Mouse (Mus musculus) bone marrow macrophage, adult 2 months (primary cell): ENCODE measurements around the gene Gm45140. TPM values are rescaled to one million over a fixed set of nuclear protein-coding genes. Genes with fewer than 3 reads are reported as not detected.

ENCODE experiments used
- H3K27ac ChIP-seq: 2 replicates; pipeline ENCODE4 v1.5.1; 2012; ENCODE audit warnings: low read depth, low read length; ENCODE audit not compliant: insufficient read depth
- H3K4me1 ChIP-seq: 2 replicates; pipeline ENCODE4 v1.6.1; 2012; ENCODE audit warnings: low read length; ENCODE audit not compliant: control insufficient read depth, insufficient read depth
- H3K4me3 ChIP-seq: 2 replicates; pipeline ENCODE4 v1.5.1; 2012; ENCODE audit warnings: mild to moderate bottlenecking, low read length, moderate library complexity; ENCODE audit not compliant: insufficient read depth
- CTCF ChIP-seq: IDR thresholded peaks from 2 replicates; pipeline ENCODE4 v1.5.1; 2012; ENCODE audit warnings: low read depth, mild to moderate bottlenecking, low read length, moderate library complexity
- POLR2A ChIP-seq: IDR thresholded peaks from 2 replicates; pipeline ENCODE4 v1.6.1; 2012; ENCODE audit warnings: mild to moderate bottlenecking, low read depth, low read length, borderline replicate concordance
- polyA plus RNA-seq: library from polyadenylated mRNA; stranded (reverse); fragments of >200 nt; gene quantifications from 2 replicates; pipeline ENCODE4 v1.2.4, GENCODE M21; 2012; ENCODE audit not compliant: missing spikeins, insufficient read depth, insufficient read length

Gm45140 gene
- polyA plus RNA-seq, 1 experiment = 7.9 TPM

GRCm38 (mm10) chr6:87806857-87807256, 28.7 kb downstream of the Gm45140 start:
- Histone ChIP-seq H3K4me1 (peaks cover 64% of the 10 kb centered on the region), H3K4me3 (no peak overlapping the region), H3K27ac (peak overlapping the region; percentile 58)
- TF ChIP-seq POLR2A (no peak), CTCF (no peak)

GRCm38 (mm10) chr6:87806028-87806427, 29.6 kb downstream of the Gm45140 start:
- Histone ChIP-seq H3K4me1 (peaks cover 64% of the 10 kb centered on the region), H3K4me3 (no peak overlapping the region), H3K27ac (peak overlapping the region; percentile 56)
- no peak for TF ChIP-seq POLR2A
- TF ChIP-seq CTCF = no peak

- peak overlapping the region; percentile 56 for H3K27ac ChIP-seq
- TF ChIP-seq CTCF (no peak), POLR2A (no peak)
Observed at GRCm38 (mm10) chr6:87805448-87805847, 30.1 kb downstream of the Gm45140 start.

GRCm38 (mm10) chr6:87804886-87805285, 30.7 kb downstream of the Gm45140 start:
- peaks cover 59% of the 10 kb centered on the region for H3K4me1 ChIP-seq
- H3K4me3 ChIP-seq = no peak overlapping the region
- no peak overlapping the region for H3K27ac ChIP-seq
- no peak for TF ChIP-seq CTCF
- no peak for TF ChIP-seq POLR2A

More at GRCm38 (mm10) chr6:87805448-87805847, 30.1 kb downstream of the Gm45140 start:
- peaks cover 64% of the 10 kb centered on the region for H3K4me1 ChIP-seq
- H3K4me3 ChIP-seq = no peak overlapping the region

- Histone ChIP-seq H3K4me3 (no peak overlapping the region), H3K4me1 (peaks cover 52% of the 10 kb centered on the region), H3K27ac (no peak overlapping the region)
- TF ChIP-seq POLR2A (no peak), CTCF (no peak)
Observed at GRCm38 (mm10) chr6:87804036-87804435, 31.6 kb downstream of the Gm45140 start.

GRCm38 (mm10) chr6:87802462-87802861, 33.1 kb downstream of the Gm45140 start:
- no peak overlapping the region for H3K27ac ChIP-seq
- H3K4me1 ChIP-seq = peaks cover 37% of the 10 kb centered on the region
- TF ChIP-seq POLR2A = no peak
- TF ChIP-seq CTCF = no peak
- no peak overlapping the region for H3K4me3 ChIP-seq

DNA sequence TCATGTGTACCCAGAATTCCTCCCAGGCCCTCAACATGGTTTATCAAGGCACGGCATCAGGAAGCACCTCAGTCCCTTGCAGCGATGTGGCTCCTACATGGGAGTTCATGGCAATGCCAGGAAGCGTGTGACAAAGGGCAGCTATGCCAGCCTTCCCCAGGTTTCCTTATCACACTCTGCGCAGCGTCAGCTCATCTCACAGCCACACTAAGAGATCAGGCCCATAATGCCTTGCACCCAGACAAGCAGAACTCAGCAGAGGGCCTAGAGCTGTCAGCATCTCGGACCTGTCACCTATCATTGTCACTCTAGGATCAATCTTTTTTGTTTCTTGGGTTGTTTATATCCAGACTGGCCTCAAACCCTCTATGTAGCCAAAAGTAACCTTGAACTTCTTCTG, 36.0 kb downstream of the Gm45140 start:
- H3K4me1 ChIP-seq = peaks cover 15% of the 10 kb centered on the region
- H3K27ac ChIP-seq = no peak overlapping the region
- TF ChIP-seq POLR2A (no peak), CTCF (no peak)
- no peak overlapping the region for H3K4me3 ChIP-seq

GRCm38 (mm10) chr6:87797321-87797720, 38.3 kb downstream of the Gm45140 start:
- no peak for TF ChIP-seq POLR2A
- TF ChIP-seq CTCF = no peak
- no peak overlapping the region for H3K27ac ChIP-seq
- H3K4me1 ChIP-seq = peaks cover 5% of the 10 kb centered on the region
- no peak overlapping the region for H3K4me3 ChIP-seq

DNA sequence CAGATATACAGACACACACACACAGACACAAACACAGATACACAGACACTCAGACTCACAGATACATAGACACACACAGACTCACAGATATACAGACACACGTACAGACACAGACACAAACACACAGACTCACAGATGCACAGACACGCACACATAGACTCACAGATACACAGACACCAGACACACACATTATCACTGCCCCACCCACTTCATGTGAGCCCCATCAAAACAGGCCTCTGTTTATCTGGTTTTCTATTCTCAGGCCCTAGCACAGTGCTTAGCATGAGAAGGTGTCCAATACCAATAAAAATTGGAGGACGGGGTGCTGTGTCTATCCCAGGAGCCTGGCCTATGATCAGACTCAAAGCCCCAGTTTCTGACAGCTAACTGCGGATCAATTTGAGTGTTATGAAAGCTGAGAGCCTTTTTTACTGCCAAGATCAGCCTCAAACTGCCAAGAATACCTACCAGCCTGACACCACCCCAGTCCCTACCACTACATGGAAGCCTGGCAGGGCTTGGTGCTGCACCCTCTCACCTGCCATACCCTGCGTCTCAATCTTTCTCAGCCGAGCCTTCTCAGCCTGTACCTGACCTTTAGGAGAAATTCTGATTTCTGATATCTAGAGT, 39.2 kb downstream of the Gm45140 start:
- TF ChIP-seq POLR2A (no peak), CTCF (no peak)
- Histone ChIP-seq H3K4me1 (peaks cover 2% of the 10 kb centered on the region; the same call in 1 of the 2 replicates), H3K27ac (no peak overlapping the region), H3K4me3 (no peak overlapping the region)

GRCm38 (mm10) chr6:87795385-87796150, 40.0 kb downstream of the Gm45140 start:
- Histone ChIP-seq H3K27ac (no peak overlapping the region), H3K4me1 (peaks cover 2% of the 10 kb centered on the region; the same call in 1 of the 2 replicates), H3K4me3 (no peak overlapping the region)
- TF ChIP-seq CTCF (no peak), POLR2A (no peak)
